31 mouse cellular contexts compared by ENCODE assay signal in genomic region chr5:129282826-129283225, GRCm38 (mm10).
DNase-seq lines count a peak whose midpoint lies in the region; ATAC-seq and TF ChIP-seq lines count a peak whose summit lies in the region.
"Had no signal": no experiment of that assay in that cellular context is flagged by ENCODE, and none has a peak within 500 bp of the region (broad histone marks: within the 10 kb centered on the region; RNA-seq: fewer than 3 reads in every experiment).

No protein-coding gene starts in this region.

- no peak overlapping the region for H3K4me3 ChIP-seq in midbrain, embryonic 13.5 days (replicated peaks)
- H3K4me3 ChIP-seq in midbrain, embryonic 15.5 days = no peak overlapping the region
- H3K4me3 ChIP-seq in ES-E14 (ENCODE audit: insufficient read depth in 1 of 2, low read depth in 1 of 2, low read length in 2 of 2, poor library complexity in 1 of 2, severe bottlenecking in 1 of 2) = no peak overlapping the region
- H3K4me3 ChIP-seq in hindbrain, embryonic 12.5 days = no peak overlapping the region
- H3K4me3 ChIP-seq in midbrain, postnatal 0 days (ENCODE audit: low read depth, low read length) = no peak overlapping the region
- H3K4me3 ChIP-seq: embryonic facial prominence, embryonic 13.5 days; forebrain, embryonic 10.5 days; gastrocnemius, adult 2 months; heart, adult 2 months; heart, embryonic 12.5 days; myocyte; neural tube, embryonic 13.5 days had no signal

- in situ Hi-C loops in ES-E14 (cut with MboI; ENCODE audit: low sequenced_read_pairs in 2 of 2, unreplicated experiment in 2 of 2) = no loop called here

- H3K4me1 ChIP-seq in midbrain, embryonic 13.5 days (replicated peaks) = peaks cover 21% of the 10 kb centered on the region
- H3K4me1 ChIP-seq in midbrain, embryonic 15.5 days = peaks cover 16% of the 10 kb centered on the region
- H3K4me1 ChIP-seq in ES-E14 (ENCODE audit: control insufficient read depth in 2 of 2, insufficient read depth in 2 of 2, low read length in 2 of 2, poor library complexity in 1 of 2) = peaks cover 6 to 22% of the 10 kb centered on the region in 2 experiments; a peak in 3 of 4 replicates
- peaks cover 22% of the 10 kb centered on the region for H3K4me1 ChIP-seq in hindbrain, embryonic 12.5 days
- H3K4me1 ChIP-seq in midbrain, postnatal 0 days (ENCODE audit: insufficient read depth, low read length) = peaks cover 6% of the 10 kb centered on the region; the same call in 1 of the 2 replicates
- H3K4me1 ChIP-seq: embryonic facial prominence, embryonic 13.5 days; heart, embryonic 12.5 days had no signal

- 20% methylated on average over 5 of the region's 5 CpGs for WGBS in midbrain, embryonic 13.5 days
- WGBS in midbrain, embryonic 15.5 days = 18% methylated on average over 5 of the region's 5 CpGs
- WGBS in hindbrain, embryonic 12.5 days = 22% methylated on average over 5 of the region's 5 CpGs
- WGBS in midbrain, postnatal 0 days = 14% methylated on average over 5 of the region's 5 CpGs

- H3K9ac ChIP-seq in midbrain, embryonic 13.5 days (replicated peaks) = no peak overlapping the region
- H3K9ac ChIP-seq in midbrain, embryonic 15.5 days = no peak overlapping the region
- no peak overlapping the region for H3K9ac ChIP-seq in ES-E14 (ENCODE audit: insufficient read depth, low read depth, low read length, poor library complexity, severe bottlenecking)
- no peak overlapping the region for H3K9ac ChIP-seq in hindbrain, embryonic 12.5 days
- H3K9ac ChIP-seq in midbrain, postnatal 0 days (replicated peaks; ENCODE audit: low read length, poor library complexity, severe bottlenecking) = no peak overlapping the region
- H3K9ac ChIP-seq: embryonic facial prominence, embryonic 13.5 days; heart, embryonic 12.5 days; liver, embryonic 14.5 days had no signal

- H3K36me3 ChIP-seq in midbrain, embryonic 13.5 days = no peaks in the 10 kb centered on the region
- H3K36me3 ChIP-seq in midbrain, embryonic 15.5 days (replicated peaks) = no peaks in the 10 kb centered on the region
- no peaks in the 10 kb centered on the region for H3K36me3 ChIP-seq in ES-E14 (ENCODE audit: control insufficient read depth, insufficient read depth, low read length, poor library complexity, severe bottlenecking)
- no peaks in the 10 kb centered on the region for H3K36me3 ChIP-seq in hindbrain, embryonic 12.5 days
- H3K36me3 ChIP-seq in midbrain, postnatal 0 days (ENCODE audit: insufficient read depth, low read length) = no peaks in the 10 kb centered on the region
- H3K36me3 ChIP-seq: embryonic facial prominence, embryonic 13.5 days; forebrain, embryonic 10.5 days; heart, embryonic 12.5 days; neural tube, embryonic 13.5 days had no signal

- no peak for DNase-seq in ES-E14 (ENCODE audit: low read depth, low spot score)
- DNase-seq in midbrain, postnatal 0 days (ENCODE audit: low spot score) = peak; percentile 24
- DNase-seq in kidney, adult 9 months = no peak
- DNase-seq: adrenal gland, postnatal 14 days; B cell, adult 2 months; cerebellum, adult 11-12 months; cerebellum, adult 9-11 months; gastrocnemius, adult 2 months; heart, adult 2 months; heart, postnatal 4 days; kidney, adult 18-20 months; kidney, postnatal 10 days; layer of hippocampus, adult 9-11 months; liver; lung, adult 2 months; lung, postnatal 10 days; right cerebral cortex, postnatal 14 days; thymus, adult 18-20 months; thymus, postnatal 25 days had no signal

- H3K4me2 ChIP-seq in midbrain, embryonic 13.5 days (replicated peaks) = no peak overlapping the region
- H3K4me2 ChIP-seq in midbrain, embryonic 15.5 days = no peak overlapping the region
- H3K4me2 ChIP-seq in hindbrain, embryonic 12.5 days (replicated peaks) = no peak overlapping the region; the same call in 1 of the 2 replicates
- H3K4me2 ChIP-seq in midbrain, postnatal 0 days (ENCODE audit: low read depth, low read length, poor library complexity, severe bottlenecking) = no peak overlapping the region
- H3K4me2 ChIP-seq: embryonic facial prominence, embryonic 13.5 days; heart, embryonic 12.5 days; neural tube, embryonic 13.5 days had no signal

- ATAC-seq in midbrain, embryonic 13.5 days = no peak
- ATAC-seq in midbrain, embryonic 15.5 days (replicated peaks) = no peak
- peak; percentile 19; the same call in 1 of the 2 replicates for ATAC-seq in hindbrain, embryonic 12.5 days (ENCODE audit: low FRiP score)
- no peak for ATAC-seq in midbrain, postnatal 0 days (ENCODE audit: low FRiP score)
- ATAC-seq in megakaryocyte progenitor cell, adult 5-6 weeks (replicated peaks; ENCODE audit: poor library complexity) = no peak
- ATAC-seq: forebrain, embryonic 16.5 days had no signal

- H3K27me3 ChIP-seq in midbrain, embryonic 13.5 days = 0 out of 2 replicates have a peak, but pooled peaks cover 3% of the 10 kb centered on the region
- H3K27me3 ChIP-seq in midbrain, embryonic 15.5 days (replicated peaks) = no peaks in the 10 kb centered on the region
- no peaks in the 10 kb centered on the region for H3K27me3 ChIP-seq in hindbrain, embryonic 12.5 days
- no peaks in the 10 kb centered on the region for H3K27me3 ChIP-seq in midbrain, postnatal 0 days (ENCODE audit: insufficient read depth, low read length)

- no peaks in the 10 kb centered on the region for H3K9me3 ChIP-seq in midbrain, embryonic 13.5 days
- no peaks in the 10 kb centered on the region for H3K9me3 ChIP-seq in midbrain, embryonic 15.5 days
- no peaks in the 10 kb centered on the region for H3K9me3 ChIP-seq in ES-E14 (ENCODE audit: control insufficient read depth, insufficient read depth, low read depth, low read length)
- no peaks in the 10 kb centered on the region for H3K9me3 ChIP-seq in hindbrain, embryonic 12.5 days (replicated peaks)
- H3K9me3 ChIP-seq in midbrain, postnatal 0 days (ENCODE audit: low read length) = no peaks in the 10 kb centered on the region
- H3K9me3 ChIP-seq: embryonic facial prominence, embryonic 13.5 days; forebrain, embryonic 10.5 days; heart, embryonic 12.5 days; neural tube, embryonic 13.5 days had no signal

- TF ChIP-seq CTCF in midbrain, postnatal 0 days (IDR thresholded peaks at IDR 0.05) = no peak

- peak overlapping the region; percentile 25; the same call in 1 of the 2 replicates for H3K27ac ChIP-seq in midbrain, embryonic 13.5 days
- no peak overlapping the region for H3K27ac ChIP-seq in midbrain, embryonic 15.5 days
- peak overlapping the region; percentile 32; the same call in 1 of the 2 replicates for H3K27ac ChIP-seq in ES-E14 (ENCODE audit: insufficient read depth, low read depth, low read length, poor library complexity, severe bottlenecking)
- peak overlapping the region; percentile 52 for H3K27ac ChIP-seq in hindbrain, embryonic 12.5 days
- no peak overlapping the region for H3K27ac ChIP-seq in midbrain, postnatal 0 days (ENCODE audit: low read depth, low read length)
- H3K27ac ChIP-seq: embryonic facial prominence, embryonic 13.5 days; forebrain, embryonic 10.5 days; gastrocnemius, adult 2 months; heart, adult 2 months; liver, embryonic 14.5 days; macrophage; neural tube, embryonic 13.5 days had no signal

TF ChIP-seq in ES-E14, 5 proteins besides CTCF, POLR2A, EP300 and RAD21:
- TF ChIP-seq CHD2 (IDR thresholded peaks at IDR 0.05; ENCODE audit: low read depth, low read length) (no peak), HCFC1 (IDR thresholded peaks at IDR 0.05; ENCODE audit: borderline replicate concordance, insufficient read depth, low read length) (no peak), ZC3H11A (IDR thresholded peaks at IDR 0.05; ENCODE audit: borderline replicate concordance, low read depth, low read length) (no peak), ZNF384 (IDR thresholded peaks at IDR 0.05; ENCODE audit: low read depth, low read length) (no peak)

Comparison
In these comparisons a context has a peak if more than half of its experiments do, and no peak if none do; other contexts are left out.
1. H3K27ac ChIP-seq: peak in midbrain, embryonic 13.5 days (single experiment), ES-E14 (single experiment) and hindbrain, embryonic 12.5 days (single experiment); none in midbrain, embryonic 15.5 days (single experiment) and midbrain, postnatal 0 days (single experiment).